Mouse (Mus musculus): ENCODE measurements around the gene Ss18l1. TPM values are rescaled to one million over a fixed set of nuclear protein-coding genes. Genes with fewer than 3 reads are reported as not detected.

Ss18l1 gene
- polyA plus RNA-seq (2015; fragmentation: Nextera tagmentation; extraction: Ambion mirVana) = 4.0 and 4.5 TPM in 2 replicates

DNA sequence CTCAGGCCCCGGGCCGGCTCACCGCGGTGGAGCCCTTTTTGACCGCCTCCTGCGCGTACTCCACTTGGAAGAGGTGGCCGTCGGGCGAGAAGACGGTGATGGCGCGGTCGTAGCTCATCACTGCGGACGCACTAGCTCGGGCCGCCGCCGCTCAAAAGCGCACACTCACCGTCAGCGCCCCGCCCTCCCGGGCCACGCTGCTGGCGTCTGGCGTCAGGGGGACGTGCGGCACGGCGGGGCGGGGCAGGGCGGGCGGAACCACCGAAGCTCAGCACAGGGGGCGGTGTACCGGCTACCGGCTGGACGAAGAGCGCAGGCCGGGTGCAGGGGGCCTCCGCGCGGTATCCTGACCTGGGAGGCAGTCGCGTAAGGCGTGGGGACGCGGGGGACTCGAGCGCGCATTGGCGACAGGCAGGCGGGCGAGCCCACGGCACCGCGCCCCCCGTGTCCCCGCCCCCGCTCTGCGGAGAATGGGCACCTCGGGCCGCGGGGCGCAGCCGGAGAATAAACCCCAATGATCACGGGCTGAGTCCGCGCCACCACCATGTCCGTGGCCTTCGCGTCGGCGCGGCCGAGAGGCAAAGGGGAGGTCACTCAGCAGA is at the start of gene Ss18l1, which contains the start of gene Psma7:
Gene Ss18l1 (plus strand): TSS at position 254 of the 602 bp plus-strand sequence.
Gene Psma7 (minus strand): TSS at position 178 of the 602 bp plus-strand sequence.
- peak within 1 kb of the TSS; percentile 82 for H3K9ac ChIP-seq
- peaks cover 16% of the 10 kb centered on the region for H3K36me3 ChIP-seq
- WGBS = under 1% methylated on average over 78 of the region's 78 CpGs
- H3K27ac ChIP-seq = peak within 1 kb of the TSS; percentile 88
- H3K4me2 ChIP-seq = peak within 1 kb of the TSS; percentile 86
- no peaks in the 10 kb centered on the region for H3K27me3 ChIP-seq
- peak; percentile 96 for ATAC-seq (ENCODE audit: borderline replicate concordance, extremely low read depth, low FRiP score, low TSS enrichment)
- H3K4me1 ChIP-seq = peaks cover 28% of the 10 kb centered on the region
- peak within 1 kb of the TSS; percentile 88 for H3K4me3 ChIP-seq
- no peaks in the 10 kb centered on the region for H3K9me3 ChIP-seq

DNA sequence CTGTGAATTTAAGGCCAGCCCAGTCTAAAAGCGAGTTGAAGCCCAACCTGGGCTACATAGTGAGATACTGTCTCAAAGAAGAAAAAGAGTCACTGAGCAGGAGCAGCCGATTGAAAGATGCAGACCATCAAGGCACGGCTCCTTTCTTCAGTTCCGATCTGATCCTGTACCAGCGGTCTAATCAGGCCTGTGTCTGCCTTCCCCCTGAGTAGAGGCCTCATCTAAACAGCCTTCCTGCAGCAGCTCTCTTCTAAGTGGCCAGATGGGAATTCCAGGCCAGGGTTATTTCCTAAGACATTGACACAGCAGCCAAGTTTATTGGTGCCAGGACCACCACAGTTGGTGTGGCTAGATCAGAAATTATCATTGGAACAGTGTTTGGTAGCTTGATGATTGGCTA is 49.2 kb upstream of the Ss18l1 start:
- Histone ChIP-seq H3K4me1 (no peaks in the 10 kb centered on the region), H3K27me3 (no peaks in the 10 kb centered on the region), H3K9me3 (no peaks in the 10 kb centered on the region), H3K27ac (no peak overlapping the region), H3K4me2 (no peak overlapping the region), H3K9ac (no peak overlapping the region), H3K36me3 (no peaks in the 10 kb centered on the region), H3K4me3 (no peak overlapping the region)
- WGBS = 78% methylated on average over 5 of the region's 5 CpGs
- ATAC-seq (ENCODE audit: borderline replicate concordance, extremely low read depth, low FRiP score, low TSS enrichment) = no peak

DNA sequence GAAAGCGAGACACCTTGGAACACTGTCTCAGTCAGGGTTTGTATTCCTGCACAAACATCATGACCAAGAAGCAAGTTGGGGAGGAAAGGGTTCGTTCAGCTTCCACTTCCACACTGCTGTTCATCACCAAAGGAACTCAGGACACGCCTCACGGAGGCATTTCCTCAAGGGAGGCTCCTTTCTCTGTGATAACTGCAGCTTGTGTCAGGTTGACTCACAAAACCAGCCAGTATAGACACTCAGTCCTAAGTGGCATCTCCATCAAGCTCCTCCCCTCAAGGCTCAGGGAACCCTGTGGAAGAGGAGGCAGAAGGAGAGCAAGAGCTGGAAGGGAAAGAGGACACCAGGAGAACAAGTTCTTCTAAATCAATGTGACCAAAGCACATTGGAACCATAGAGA is 43.9 kb upstream of the Ss18l1 start:
- Histone ChIP-seq H3K27ac (no peak overlapping the region), H3K9me3 (no peaks in the 10 kb centered on the region), H3K36me3 (no peaks in the 10 kb centered on the region), H3K4me3 (no peak overlapping the region), H3K4me2 (no peak overlapping the region), H3K4me1 (no peaks in the 10 kb centered on the region), H3K9ac (no peak overlapping the region), H3K27me3 (no peaks in the 10 kb centered on the region)
- ATAC-seq (ENCODE audit: borderline replicate concordance, extremely low read depth, low FRiP score, low TSS enrichment) = no peak
- WGBS = 62% methylated on average over 4 of the region's 4 CpGs

DNA sequence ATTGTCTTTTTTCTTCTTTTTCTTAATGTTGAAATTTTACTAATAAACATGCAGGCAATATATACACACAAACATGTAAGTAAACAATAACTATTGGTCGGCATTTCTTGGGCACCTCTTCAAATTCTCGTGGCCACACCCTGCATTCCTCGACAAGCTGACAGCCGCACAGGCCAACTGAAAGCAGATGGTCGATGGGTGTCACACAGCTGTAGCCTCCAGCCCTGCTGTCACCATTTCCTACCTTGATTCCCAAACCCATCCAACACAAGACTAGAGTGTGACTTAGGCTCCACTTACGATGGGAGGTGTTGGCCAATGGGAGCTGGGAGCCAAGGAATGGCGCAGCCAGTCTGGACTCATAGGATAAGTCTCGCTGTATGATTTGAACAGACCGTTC is 40.7 kb upstream of the Ss18l1 start:
- Histone ChIP-seq H3K27me3 (no peaks in the 10 kb centered on the region), H3K9me3 (no peaks in the 10 kb centered on the region), H3K27ac (no peak overlapping the region), H3K4me3 (no peak overlapping the region), H3K4me2 (no peak overlapping the region), H3K9ac (no peak overlapping the region), H3K36me3 (no peaks in the 10 kb centered on the region), H3K4me1 (no peaks in the 10 kb centered on the region)
- ATAC-seq (ENCODE audit: borderline replicate concordance, extremely low read depth, low FRiP score, low TSS enrichment) = no peak
- 79% methylated on average over 9 of the region's 9 CpGs for WGBS

DNA sequence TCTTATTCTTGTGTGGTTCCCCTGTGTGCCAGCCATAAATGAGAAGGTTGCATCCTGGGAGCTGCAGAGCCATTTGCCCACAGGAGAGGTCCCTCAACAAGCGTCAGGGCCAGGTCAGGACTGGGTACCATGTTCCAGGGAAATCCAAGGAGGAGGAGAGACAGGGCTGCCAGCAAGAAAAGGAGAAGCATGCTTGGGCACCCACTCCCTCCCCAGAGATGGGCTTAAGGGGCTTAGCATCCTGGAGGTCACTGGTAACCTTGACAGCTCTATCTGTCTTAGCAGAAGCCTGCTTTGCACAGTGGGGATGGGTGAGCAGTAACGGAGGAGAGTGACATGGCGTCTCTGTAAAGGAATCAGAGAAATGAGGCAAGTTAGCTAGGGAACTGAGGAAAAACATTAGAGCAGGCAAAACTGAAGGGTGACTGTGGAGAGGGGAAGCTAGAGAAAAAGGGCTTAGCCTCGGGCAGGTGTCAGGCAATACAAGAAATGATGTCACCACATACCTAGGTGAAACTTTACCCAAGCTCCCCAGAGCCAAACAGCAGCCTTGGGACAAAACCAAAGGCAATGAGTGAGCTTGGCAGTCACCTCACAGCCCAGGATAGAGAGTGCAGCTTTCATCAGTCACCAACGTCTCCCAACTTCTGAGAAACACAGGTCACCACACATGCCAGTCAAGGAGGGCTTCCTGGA is 36.5 kb upstream of the Ss18l1 start:
- H3K36me3 ChIP-seq = no peaks in the 10 kb centered on the region
- H3K4me2 ChIP-seq = no peak overlapping the region
- ATAC-seq (ENCODE audit: borderline replicate concordance, extremely low read depth, low FRiP score, low TSS enrichment) = no peak
- 44% methylated on average over 5 of the region's 5 CpGs for WGBS
- no peak overlapping the region for H3K9ac ChIP-seq
- no peak overlapping the region for H3K27ac ChIP-seq
- H3K27me3 ChIP-seq = no peaks in the 10 kb centered on the region
- H3K4me1 ChIP-seq = no peaks in the 10 kb centered on the region
- H3K4me3 ChIP-seq = no peak overlapping the region
- no peaks in the 10 kb centered on the region for H3K9me3 ChIP-seq

DNA sequence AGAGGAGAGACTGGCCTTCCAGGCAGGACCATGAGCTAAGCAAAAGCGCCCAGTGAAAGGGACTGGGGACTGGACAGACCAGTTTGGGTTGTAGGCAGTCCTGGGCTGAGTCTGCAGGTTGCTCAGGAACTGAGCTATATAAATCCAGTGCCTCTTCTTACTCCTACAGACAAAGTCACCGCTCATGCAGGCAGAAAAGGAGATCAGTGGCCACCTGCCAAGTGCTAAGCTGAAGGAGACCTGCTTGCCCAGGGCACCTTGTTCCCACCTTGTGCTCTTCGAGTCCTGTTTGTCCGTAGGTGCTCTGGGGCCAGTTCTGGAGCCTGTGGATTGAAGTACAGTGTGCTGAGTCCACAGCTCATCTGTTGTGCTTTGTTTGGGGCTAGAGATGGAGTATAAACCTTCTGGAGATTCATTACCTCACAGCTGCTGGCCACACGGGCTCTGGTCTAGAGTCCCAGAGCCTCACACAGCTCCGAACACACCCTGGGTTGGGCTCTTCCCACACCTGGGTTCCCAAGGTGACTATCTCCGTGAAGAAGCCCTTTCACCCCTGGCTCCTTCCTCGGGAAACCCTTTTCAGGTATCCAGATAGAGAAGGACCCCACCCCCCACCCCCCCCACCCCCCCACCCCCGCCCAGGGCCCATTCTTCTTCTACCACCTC is 35.8 kb upstream of the Ss18l1 start:
- no peak overlapping the region for H3K9ac ChIP-seq
- WGBS = 31% methylated on average over 9 of the region's 9 CpGs
- no peak overlapping the region for H3K4me3 ChIP-seq
- no peak overlapping the region for H3K27ac ChIP-seq
- no peaks in the 10 kb centered on the region for H3K27me3 ChIP-seq
- H3K36me3 ChIP-seq = no peaks in the 10 kb centered on the region
- no peaks in the 10 kb centered on the region for H3K9me3 ChIP-seq
- no peaks in the 10 kb centered on the region for H3K4me1 ChIP-seq
- ATAC-seq (ENCODE audit: borderline replicate concordance, extremely low read depth, low FRiP score, low TSS enrichment) = no peak
- no peak overlapping the region for H3K4me2 ChIP-seq

DNA sequence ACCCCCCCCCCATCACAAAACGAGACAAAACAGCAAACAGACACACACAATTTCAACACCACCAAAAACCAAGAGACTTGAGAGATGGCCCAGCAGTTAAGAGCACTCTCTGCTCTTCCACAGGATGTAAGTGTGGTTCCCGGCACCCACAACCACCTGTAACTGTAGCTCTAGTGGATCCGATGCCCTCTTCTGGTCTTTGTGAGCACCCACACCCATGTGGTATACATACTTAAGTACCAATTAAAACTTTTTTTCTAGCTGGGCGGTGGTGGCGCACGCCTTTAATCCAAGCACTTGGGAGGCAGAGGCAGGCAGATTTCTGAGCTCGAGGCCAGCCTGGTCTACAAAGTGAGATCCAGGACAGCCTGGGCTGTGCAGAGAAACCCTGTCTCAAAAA is 31.6 kb upstream of the Ss18l1 start:
- H3K27me3 ChIP-seq = no peaks in the 10 kb centered on the region
- no peak overlapping the region for H3K4me2 ChIP-seq
- no peak for ATAC-seq (ENCODE audit: borderline replicate concordance, extremely low read depth, low FRiP score, low TSS enrichment)
- H3K27ac ChIP-seq = no peak overlapping the region
- H3K36me3 ChIP-seq = no peaks in the 10 kb centered on the region
- WGBS = 92% methylated on average over 7 of the region's 7 CpGs
- no peak overlapping the region for H3K4me3 ChIP-seq
- H3K9me3 ChIP-seq = no peaks in the 10 kb centered on the region
- H3K9ac ChIP-seq = no peak overlapping the region
- no peaks in the 10 kb centered on the region for H3K4me1 ChIP-seq

DNA sequence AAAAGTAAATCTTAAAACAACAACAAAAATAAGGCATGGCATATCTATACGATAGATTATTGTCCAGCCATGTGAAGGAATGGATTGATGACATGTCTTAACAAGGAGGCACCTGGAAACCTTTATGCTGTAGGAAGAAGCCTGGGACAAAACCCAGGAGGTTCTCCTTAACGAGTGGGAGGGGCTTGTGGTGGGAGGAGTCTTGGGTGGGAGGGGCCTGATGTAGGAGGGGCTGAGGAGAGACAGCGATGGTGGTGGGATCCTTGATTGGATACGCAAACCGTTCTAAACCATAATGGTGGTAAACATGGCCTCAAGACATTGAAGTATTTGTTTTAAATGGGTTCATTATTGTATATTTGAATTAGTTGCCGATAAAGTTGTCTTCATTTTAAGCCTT is 30.9 kb upstream of the Ss18l1 start:
- H3K9me3 ChIP-seq = no peaks in the 10 kb centered on the region
- no peak overlapping the region for H3K4me3 ChIP-seq
- 84% methylated on average over 6 of the region's 6 CpGs for WGBS
- H3K9ac ChIP-seq = no peak overlapping the region
- no peaks in the 10 kb centered on the region for H3K36me3 ChIP-seq
- H3K27me3 ChIP-seq = no peaks in the 10 kb centered on the region
- ATAC-seq (ENCODE audit: borderline replicate concordance, extremely low read depth, low FRiP score, low TSS enrichment) = no peak
- no peak overlapping the region for H3K27ac ChIP-seq
- H3K4me2 ChIP-seq = no peak overlapping the region
- H3K4me1 ChIP-seq = no peaks in the 10 kb centered on the region

DNA sequence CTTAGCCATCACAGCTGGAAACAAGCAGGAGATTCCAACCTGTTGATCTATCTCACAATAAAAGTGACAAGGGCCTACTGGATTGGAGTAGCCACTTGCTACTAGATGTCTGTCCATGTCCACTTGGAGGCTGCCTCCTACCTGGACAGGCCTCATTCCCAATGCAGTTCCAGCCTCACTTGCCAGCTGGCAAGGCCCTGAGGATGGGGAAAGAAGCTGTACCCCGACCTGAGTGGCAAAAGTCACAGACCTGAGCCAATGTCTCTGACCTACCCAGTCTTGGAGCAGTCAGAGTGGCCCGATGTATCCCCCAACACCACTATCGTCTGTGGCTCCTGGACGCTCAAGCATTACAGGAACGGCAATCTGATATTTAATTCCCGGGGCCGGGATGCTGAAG is 28.6 kb upstream of the Ss18l1 start:
- no peak overlapping the region for H3K4me2 ChIP-seq
- H3K27me3 ChIP-seq = no peaks in the 10 kb centered on the region
- no peak overlapping the region for H3K27ac ChIP-seq
- 88% methylated on average over 7 of the region's 7 CpGs for WGBS
- H3K4me3 ChIP-seq = no peak overlapping the region
- no peaks in the 10 kb centered on the region for H3K36me3 ChIP-seq
- no peaks in the 10 kb centered on the region for H3K9me3 ChIP-seq
- no peak overlapping the region for H3K9ac ChIP-seq
- ATAC-seq (ENCODE audit: borderline replicate concordance, extremely low read depth, low FRiP score, low TSS enrichment) = no peak
- peaks cover 10% of the 10 kb centered on the region for H3K4me1 ChIP-seq

DNA sequence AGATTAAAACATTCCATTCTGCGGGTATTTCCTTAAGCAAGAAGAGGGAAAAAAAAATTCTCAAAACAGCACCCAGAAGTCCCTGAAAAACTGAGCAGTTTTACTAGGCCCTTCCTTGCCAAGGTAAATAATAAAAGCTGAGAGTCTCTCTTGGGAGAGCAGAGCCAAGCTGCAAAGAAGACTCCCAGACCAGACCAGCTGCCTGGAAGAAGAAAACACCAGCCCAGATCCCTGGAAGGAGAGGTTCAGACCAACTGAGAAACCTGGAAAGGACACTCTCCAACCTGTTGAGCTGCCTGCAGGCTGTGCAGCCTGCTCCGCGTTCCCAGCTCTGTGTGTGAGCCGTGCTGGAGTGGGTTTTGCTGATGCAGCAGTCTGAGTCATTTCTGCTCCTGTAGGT is 24.7 kb upstream of the Ss18l1 start:
- Histone ChIP-seq H3K9me3 (no peaks in the 10 kb centered on the region), H3K36me3 (no peaks in the 10 kb centered on the region), H3K4me1 (peaks cover 10% of the 10 kb centered on the region), H3K9ac (no peak overlapping the region), H3K4me3 (no peak overlapping the region), H3K27ac (peak overlapping the region; percentile 34), H3K27me3 (peaks cover 12% of the 10 kb centered on the region), H3K4me2 (no peak overlapping the region)
- 43% methylated on average over 4 of the region's 4 CpGs for WGBS
- no peak for ATAC-seq (ENCODE audit: borderline replicate concordance, extremely low read depth, low FRiP score, low TSS enrichment)

DNA sequence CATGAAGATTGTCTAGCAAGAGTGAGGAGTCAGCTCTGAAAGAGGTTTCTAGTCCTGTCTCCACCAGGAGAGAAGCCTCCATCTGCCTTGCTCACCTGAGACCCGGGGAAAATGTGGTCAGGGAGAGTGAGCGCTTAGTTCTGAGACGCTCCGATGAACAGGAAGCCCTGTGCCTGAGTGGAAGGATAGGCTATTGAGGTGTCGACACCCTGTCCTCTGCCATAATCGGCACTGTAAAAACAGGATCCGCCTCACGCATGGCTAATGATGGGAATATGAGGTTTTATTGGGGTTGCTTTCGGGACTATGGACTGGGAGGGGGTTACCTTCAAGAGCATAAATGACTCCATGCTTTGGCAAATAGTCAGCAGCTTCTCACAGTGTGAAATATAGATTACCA is 23.7 kb upstream of the Ss18l1 start:
- WGBS = 80% methylated on average over 9 of the region's 9 CpGs
- peaks cover 22% of the 10 kb centered on the region for H3K27me3 ChIP-seq

DNA sequence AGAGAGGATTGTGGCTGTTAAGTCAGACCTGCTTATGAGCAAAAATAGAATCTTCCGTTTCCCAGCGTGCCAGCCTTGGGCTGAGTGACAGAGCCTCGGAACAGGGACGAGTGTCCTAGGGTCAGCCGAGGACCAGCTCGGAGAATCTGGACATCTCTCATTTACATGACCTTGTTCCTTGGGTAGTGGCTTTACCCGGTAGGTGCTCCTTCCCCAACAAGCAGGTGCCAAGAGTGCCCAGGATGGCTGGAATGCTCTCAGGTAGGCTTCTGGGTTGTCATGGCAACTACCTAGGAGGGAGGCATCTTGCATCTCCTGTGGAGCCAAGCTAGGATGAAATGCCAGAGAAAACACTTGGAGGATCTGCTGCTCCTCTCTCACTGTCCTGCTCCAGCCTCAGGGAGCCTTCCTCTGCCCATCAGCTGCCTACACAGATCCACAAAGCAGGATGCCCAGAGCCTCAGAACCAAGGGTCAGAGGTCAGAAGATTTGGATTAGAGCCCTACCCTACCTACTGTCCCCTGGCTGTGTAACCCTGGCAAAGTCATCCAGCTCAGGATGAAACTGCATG is 22.1 kb upstream of the Ss18l1 start:
- H3K9ac ChIP-seq = no peak overlapping the region
- no peaks in the 10 kb centered on the region for H3K36me3 ChIP-seq
- no peak for ATAC-seq (ENCODE audit: borderline replicate concordance, extremely low read depth, low FRiP score, low TSS enrichment)
- no peak overlapping the region for H3K4me2 ChIP-seq
- H3K4me3 ChIP-seq = no peak overlapping the region
- no peaks in the 10 kb centered on the region for H3K9me3 ChIP-seq
- H3K27ac ChIP-seq = no peak overlapping the region
- whole genome bisulfite sequencing = 70% methylated on average over 7 of the region's 7 CpGs
- H3K27me3 ChIP-seq = peaks cover 24% of the 10 kb centered on the region
- H3K4me1 ChIP-seq = peaks cover 13% of the 10 kb centered on the region

More for the DNA sequence above, 23.7 kb upstream of the Ss18l1 start:
- Histone ChIP-seq H3K9ac (no peak overlapping the region), H3K27ac (no peak overlapping the region), H3K4me3 (no peak overlapping the region), H3K4me2 (no peak overlapping the region), H3K9me3 (no peaks in the 10 kb centered on the region), H3K4me1 (peaks cover 10% of the 10 kb centered on the region), H3K36me3 (no peaks in the 10 kb centered on the region)
- ATAC-seq (ENCODE audit: borderline replicate concordance, extremely low read depth, low FRiP score, low TSS enrichment) = no peak

Measured in lung, embryonic 15.5 days (tissue).